Mouse (Mus musculus) cortical plate, adult 2 months (tissue): ENCODE measurements around the gene Suv39h2.

ENCODE experiments used
- CTCF ChIP-seq: fragments of 200-500 bp; IDR thresholded peaks from 2 replicates; pipeline ENCODE4 v1.5.1; 2011; ENCODE audit warnings: mild to moderate bottlenecking, control low read depth, low read length; ENCODE audit not compliant: insufficient read depth; ENCODE audit errors: extremely low read depth
- POLR2A ChIP-seq: fragments of 200-500 bp; IDR thresholded peaks from 2 replicates; pipeline ENCODE4 v1.6.1; 2011; ENCODE audit warnings: mild to moderate bottlenecking, low read length, control low read depth; ENCODE audit not compliant: insufficient read depth; ENCODE audit errors: extremely low read depth

DNA sequence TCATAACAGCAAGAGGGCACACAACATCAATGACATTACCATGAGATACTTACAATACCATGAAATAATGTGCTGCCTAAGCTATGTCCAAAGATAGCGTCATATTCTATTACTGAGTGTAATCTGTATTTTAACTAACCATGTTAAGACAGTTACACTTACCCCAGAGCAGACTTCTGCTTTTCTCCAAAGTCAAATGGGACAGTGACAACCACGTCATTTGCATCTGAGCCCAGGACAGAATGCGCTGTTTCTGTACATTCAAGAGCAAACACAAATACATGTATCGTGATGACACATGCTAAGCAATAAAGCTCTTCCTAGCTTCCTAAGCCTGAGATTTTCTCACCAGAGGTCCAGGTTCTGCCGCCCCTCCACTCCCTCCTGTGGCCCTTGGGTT is 26.1 kb upstream of the Suv39h2 start:
- no peak for TF ChIP-seq CTCF
- TF ChIP-seq POLR2A, result no peak
